9 mouse cellular contexts compared by ENCODE assay signal in the genomic region with DNA sequence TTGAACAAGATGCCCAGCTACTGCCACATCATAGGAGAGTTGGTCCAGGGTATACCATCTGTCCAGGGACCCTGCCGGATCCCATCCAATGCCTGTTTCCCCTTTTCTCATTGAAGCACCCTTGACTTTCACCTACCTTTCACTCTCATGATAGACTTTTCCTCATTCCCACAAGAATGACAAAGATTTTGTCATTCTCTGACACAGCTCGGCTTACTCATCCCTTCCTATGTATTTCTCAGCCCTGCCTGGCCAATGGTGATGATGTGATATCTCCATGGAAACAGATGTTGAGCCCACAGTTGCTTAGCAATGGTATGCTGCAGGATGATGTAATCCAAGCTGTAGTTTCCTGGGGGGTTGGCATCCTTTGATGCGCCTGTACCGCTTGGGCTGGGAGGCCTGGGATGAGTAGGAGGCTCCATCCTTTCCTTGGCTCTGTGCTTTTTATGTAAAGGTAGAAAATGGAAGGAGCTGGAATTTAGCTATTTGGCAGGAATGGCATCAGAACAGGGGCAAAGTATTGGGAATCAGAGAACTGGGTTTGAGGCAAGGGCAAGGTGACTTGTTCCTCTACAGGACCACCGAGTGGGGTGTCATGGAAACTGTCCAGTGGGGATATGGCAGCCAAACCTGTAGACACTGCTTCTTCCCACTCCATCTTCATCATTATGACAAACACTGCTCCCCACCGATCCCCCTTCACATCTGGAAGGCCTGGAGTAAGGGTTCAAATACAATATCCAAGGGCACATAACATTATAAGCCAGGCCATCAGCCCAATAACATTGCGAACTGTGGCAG.
DNase-seq lines count a peak whose midpoint lies in the region; TF ChIP-seq lines count a peak whose summit lies in the region.
"Had no signal": no experiment of that assay in that cellular context is flagged by ENCODE, and none has a peak within 500 bp of the region (broad histone marks: within the 10 kb centered on the region; RNA-seq: fewer than 3 reads in every experiment).

No protein-coding gene starts in this region.

- H3K36me3 ChIP-seq in heart, embryonic 10.5 days, result no peaks in the 10 kb centered on the region
- H3K36me3 ChIP-seq: lung, embryonic 15.5 days had no signal

- 77% methylated on average over 7 of the region's 7 CpGs for WGBS in heart, embryonic 10.5 days

- H3K27ac ChIP-seq in heart, embryonic 10.5 days, result no peak overlapping the region
- H3K27ac ChIP-seq in left cerebral cortex, adult 2 months, result peak overlapping the region; percentile 96
- H3K27ac ChIP-seq: lung, embryonic 15.5 days had no signal

- no peaks in the 10 kb centered on the region for H3K27me3 ChIP-seq in heart, embryonic 10.5 days (ENCODE audit: insufficient read depth, poor library complexity, severe bottlenecking)
- H3K27me3 ChIP-seq: lung, embryonic 15.5 days had no signal

- intact Hi-C loops in heart, postnatal 14 days (cut with DNase I), result no loop called here
- intact Hi-C loops in left cerebral cortex, adult 2 months (cut with DNase I), result loop anchor here (5.0 kb wide), 1 partner anchor 300 kb away; no protein-coding TSS in a partner anchor

- no peaks in the 10 kb centered on the region for H3K9me3 ChIP-seq in heart, embryonic 10.5 days
- H3K9me3 ChIP-seq: lung, embryonic 15.5 days had no signal

- no peak overlapping the region for H3K4me3 ChIP-seq in heart, embryonic 10.5 days
- H3K4me3 ChIP-seq in left cerebral cortex, adult 2 months, result peak overlapping the region; percentile 24
- H3K4me3 ChIP-seq: lung, embryonic 15.5 days had no signal

- no peak for TF ChIP-seq CTCF in left cerebral cortex, adult 2 months (IDR thresholded peaks at IDR 0.05)

- DNase-seq in heart, embryonic 10.5 days (ENCODE audit: low spot score), result peak; percentile 38
- DNase-seq in heart, postnatal 14 days, result no peak
- DNase-seq in frontal cortex, postnatal 14 days (ENCODE audit: low spot score in 2 of 2), result peak; percentile 56 to 79
- DNase-seq in left cerebral cortex, adult 2 months (ENCODE audit: extremely low spot score in 1 of 2, low spot score in 2 of 2), result peak; percentile 53 to 74
- DNase-seq in right cerebral cortex, postnatal 10 days (ENCODE audit: low spot score in 2 of 2), result peak; percentile 81 to 92
- DNase-seq in c-Kit-positive CD71-positive TER-119-positive erythroid progenitor cells, embryonic 14.5 days (ENCODE audit: low spot score), result no peak
- no peak for DNase-seq in gastrocnemius, postnatal 10 days
- DNase-seq in embryo, embryonic 11 days, result no peak

- H3K4me1 ChIP-seq in heart, embryonic 10.5 days, result 0 out of 2 replicates have a peak, but pooled peaks cover 3% of the 10 kb centered on the region
- H3K4me1 ChIP-seq: lung, embryonic 15.5 days had no signal

Comparison
In these comparisons a context has a peak if more than half of its experiments do, and no peak if none do; other contexts are left out.
1. DNase-seq: peak in heart, embryonic 10.5 days (single experiment), frontal cortex, postnatal 14 days (2 of 2), left cerebral cortex, adult 2 months (2 of 2) and right cerebral cortex, postnatal 10 days (2 of 2); none in heart, postnatal 14 days (0 of 2), c-Kit-positive CD71-positive TER-119-positive erythroid progenitor cells, embryonic 14.5 days (single experiment), gastrocnemius, postnatal 10 days (single experiment) and embryo, embryonic 11 days (single experiment).